Mouse (Mus musculus): ENCODE measurements around the gene Rrh.

GRCm38 (mm10) chr3:129821736-129822135 lies 651 bp downstream of the Rrh start:
- no peak for TF ChIP-seq CTCF (IDR thresholded peaks at IDR 0.05; ENCODE audit: insufficient read depth, low read length)
- TF ChIP-seq POLR2A (IDR thresholded peaks at IDR 0.05; ENCODE audit: borderline replicate concordance, extremely low read depth, low read depth, low read length), result no peak
